Mouse (Mus musculus): ENCODE measurements around the gene Htra3.

DNA sequence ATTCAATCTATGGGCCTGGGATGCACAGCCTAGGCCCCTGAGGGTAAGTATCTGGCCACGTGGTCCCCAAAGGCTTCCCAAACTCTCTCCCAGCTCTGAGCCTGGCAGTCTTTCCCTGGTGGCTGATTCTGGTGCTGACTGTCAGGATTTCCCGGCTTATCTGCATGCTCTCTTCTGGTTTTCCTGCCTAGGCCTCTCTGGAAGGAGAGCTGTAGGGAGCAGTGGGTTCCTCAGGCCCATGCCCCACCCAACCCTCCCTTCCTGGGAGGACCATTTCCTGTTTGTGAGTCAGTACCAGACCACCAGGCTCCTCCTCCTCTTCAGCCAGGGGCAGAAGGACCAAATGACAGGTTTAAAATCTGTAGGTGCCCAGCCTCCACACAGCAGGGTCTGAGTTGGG is 43.1 kb upstream of the Htra3 start:
- no peak for TF ChIP-seq EP300 (IDR thresholded peaks at IDR 0.05; ENCODE audit: low read depth)
- TF ChIP-seq CTCF (IDR thresholded peaks at IDR 0.05; ENCODE audit: low read depth) = no peak

Measured in liver, embryonic 14.5 days (tissue).